8 mouse cellular contexts compared by ENCODE assay signal in the genomic region with DNA sequence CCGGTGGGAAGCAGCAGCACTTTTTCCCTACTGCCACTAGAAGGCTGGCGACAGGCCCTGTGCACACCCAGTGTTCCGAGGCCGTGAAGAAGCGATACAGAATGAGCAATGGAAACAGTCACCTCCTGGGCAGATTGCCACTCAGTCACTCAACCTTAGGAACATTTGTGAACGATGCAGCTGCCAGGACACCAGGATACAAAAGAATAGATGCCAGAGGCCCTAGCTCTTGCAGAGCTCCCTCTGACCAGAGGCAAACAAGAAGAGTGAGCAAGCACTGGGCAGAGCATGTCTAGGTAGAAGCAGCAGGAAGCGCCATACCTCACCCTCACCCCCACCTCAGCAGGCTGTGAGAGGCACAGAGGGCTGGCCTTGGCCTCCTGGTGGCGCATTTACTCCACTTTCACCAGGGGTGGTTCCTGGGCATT. TPM values are rescaled to one million over a fixed set of nuclear protein-coding genes. Genes with fewer than 3 reads are reported as not detected.
DNase-seq lines count a peak whose midpoint lies in the region; ATAC-seq and TF ChIP-seq lines count a peak whose summit lies in the region.

No protein-coding gene starts in this region.

- no peaks in the 10 kb centered on the region for H3K9me3 ChIP-seq in embryonic facial prominence, embryonic 13.5 days
- H3K9me3 ChIP-seq in heart, embryonic 15.5 days (replicated peaks), result no peaks in the 10 kb centered on the region
- no peaks in the 10 kb centered on the region for H3K9me3 ChIP-seq in midbrain, postnatal 0 days (ENCODE audit: low read length)

- 72% methylated on average over 8 of the region's 8 CpGs for WGBS in embryonic facial prominence, embryonic 13.5 days
- 33% methylated on average over 8 of the region's 8 CpGs for WGBS in heart, embryonic 15.5 days
- 55% methylated on average over 8 of the region's 8 CpGs for WGBS in midbrain, postnatal 0 days

- no peaks in the 10 kb centered on the region for H3K36me3 ChIP-seq in embryonic facial prominence, embryonic 13.5 days
- H3K36me3 ChIP-seq in heart, embryonic 15.5 days, result no peaks in the 10 kb centered on the region
- no peaks in the 10 kb centered on the region for H3K36me3 ChIP-seq in midbrain, postnatal 0 days (ENCODE audit: insufficient read depth, low read length)

- peaks cover 73% of the 10 kb centered on the region for H3K4me1 ChIP-seq in embryonic facial prominence, embryonic 13.5 days
- peaks cover 74% of the 10 kb centered on the region for H3K4me1 ChIP-seq in heart, embryonic 15.5 days (replicated peaks)
- H3K4me1 ChIP-seq in midbrain, postnatal 0 days (ENCODE audit: insufficient read depth, low read length), result peaks cover 3% of the 10 kb centered on the region; the same call in 1 of the 2 replicates

- peak; percentile 47 to 48 for DNase-seq in left cerebral cortex, postnatal 10 days (ENCODE audit: extremely low spot score in 1 of 2, low spot score in 2 of 2)
- no peak for DNase-seq in left cerebral cortex, adult 11 months (ENCODE audit: low spot score)
- peak; percentile 33 to 46 for DNase-seq in layer of hippocampus, adult 8-10 months (ENCODE audit: low spot score in 2 of 2)
- DNase-seq in midbrain, postnatal 0 days (ENCODE audit: low spot score), result peak; percentile 91
- DNase-seq in natural killer cell, adult 2 months (ENCODE audit: low spot score in 2 of 2), result no peak

- intact Hi-C loops in left cerebral cortex, postnatal 10 days (cut with DNase I), result no loop called here

- no peak overlapping the region for H3K4me2 ChIP-seq in embryonic facial prominence, embryonic 13.5 days
- H3K4me2 ChIP-seq in heart, embryonic 15.5 days, result peak overlapping the region; percentile 22; the same call in 1 of the 2 replicates
- H3K4me2 ChIP-seq in midbrain, postnatal 0 days (ENCODE audit: low read depth, low read length, poor library complexity, severe bottlenecking), result no peak overlapping the region

- H3K27me3 ChIP-seq in embryonic facial prominence, embryonic 13.5 days, result no peaks in the 10 kb centered on the region
- H3K27me3 ChIP-seq in heart, embryonic 15.5 days, result no peaks in the 10 kb centered on the region
- no peaks in the 10 kb centered on the region for H3K27me3 ChIP-seq in midbrain, postnatal 0 days (ENCODE audit: insufficient read depth, low read length)

- no peak; the same call in 1 of the 2 replicates for TF ChIP-seq CTCF in midbrain, postnatal 0 days (IDR thresholded peaks at IDR 0.05)

- peak; percentile 62 for ATAC-seq in activated CD4-positive, CD25-positive, alpha-beta regulatory T cell, adult 4 months
- ATAC-seq in embryonic facial prominence, embryonic 13.5 days (ENCODE audit: insufficient number of reproducible peaks, insufficient read depth, low FRiP score, low TSS enrichment, low read depth), result no peak
- peak; percentile 78 for ATAC-seq in heart, embryonic 15.5 days (replicated peaks; ENCODE audit: insufficient number of reproducible peaks, insufficient read depth, low FRiP score, low read depth)
- peak; percentile 57 for ATAC-seq in midbrain, postnatal 0 days (ENCODE audit: low FRiP score)

- H3K9ac ChIP-seq in embryonic facial prominence, embryonic 13.5 days, result no peak overlapping the region
- no peak overlapping the region for H3K9ac ChIP-seq in heart, embryonic 15.5 days
- no peak overlapping the region for H3K9ac ChIP-seq in midbrain, postnatal 0 days (replicated peaks; ENCODE audit: low read length, poor library complexity, severe bottlenecking)

- peak overlapping the region; percentile 29; the same call in 1 of the 2 replicates for H3K27ac ChIP-seq in embryonic facial prominence, embryonic 13.5 days
- H3K27ac ChIP-seq in heart, embryonic 15.5 days, result peak overlapping the region; percentile 86
- H3K27ac ChIP-seq in midbrain, postnatal 0 days (ENCODE audit: low read depth, low read length), result no peak overlapping the region

- no peak overlapping the region for H3K4me3 ChIP-seq in embryonic facial prominence, embryonic 13.5 days
- no peak overlapping the region for H3K4me3 ChIP-seq in heart, embryonic 15.5 days
- no peak overlapping the region for H3K4me3 ChIP-seq in midbrain, postnatal 0 days (ENCODE audit: low read depth, low read length)

RNA-seq across cellular contexts. Expression of gene Tmem131l, which starts 46.9 kb away (rescaled TPM):
- 10 to 100 TPM; 34.6 to 40.3 TPM for total RNA-seq in left cerebral cortex, postnatal 10 days (2021)
- 10 to 100 TPM; 28.5 to 36.1 TPM for polyA plus RNA-seq in activated CD4-positive, CD25-positive, alpha-beta regulatory T cell, adult 4 months (2017; shearing (Covaris generic))
- 65.7 and 67.4 TPM in 2 replicates for polyA plus RNA-seq in embryonic facial prominence, embryonic 13.5 days (2015; fragmentation: Nextera tagmentation; extraction: Ambion mirVana)
- 23.5 and 43.2 TPM in 2 replicates for polyA plus RNA-seq in heart, embryonic 15.5 days (2015; fragmentation: Nextera tagmentation; extraction: Ambion mirVana)
- total RNA-seq in layer of hippocampus, adult 8-10 months (2022), result 10 to 100 TPM; 22.9 to 42.8 (median 31.5) TPM
- total RNA-seq in midbrain, postnatal 0 days (2014; rRNA removed), result 37.3 and 37.7 TPM in 2 replicates
- 16.1 and 22.5 TPM in 2 replicates for polyA plus RNA-seq in midbrain, postnatal 0 days (2015; fragmentation: Nextera tagmentation; extraction: Ambion mirVana)

Comparison
In these comparisons a context has a peak if more than half of its experiments do, and no peak if none do; other contexts are left out.
1. DNase-seq: peak in left cerebral cortex, postnatal 10 days (2 of 2), layer of hippocampus, adult 8-10 months (2 of 2) and midbrain, postnatal 0 days (single experiment); none in left cerebral cortex, adult 11 months (single experiment) and natural killer cell, adult 2 months (0 of 2).